8 mouse cellular contexts compared by ENCODE assay signal in genomic region chr2:35506311-35507190, GRCm38 (mm10). TPM values are rescaled to one million over a fixed set of nuclear protein-coding genes. Genes with fewer than 3 reads are reported as not detected.
DNase-seq lines count a peak whose midpoint lies in the region; ATAC-seq lines count a peak whose summit lies in the region.

No protein-coding gene starts in this region.

- peak; percentile 45; the same call in 1 of the 2 replicates for ATAC-seq in forebrain, embryonic 13.5 days
- peak; percentile 65 for ATAC-seq in monocyte, adult 5-6 weeks (replicated peaks; ENCODE audit: insufficient number of reproducible peaks, low FRiP score, low TSS enrichment, poor library complexity, severe bottlenecking)

- WGBS in forebrain, embryonic 13.5 days: 28% methylated on average over 6 of the region's 6 CpGs
- 59% methylated on average over 6 of the region's 6 CpGs for WGBS in forebrain, embryonic 10.5 days
- WGBS in limb, embryonic 10.5 days: 66% methylated on average over 6 of the region's 6 CpGs

- H3K9me3 ChIP-seq in forebrain, embryonic 13.5 days (replicated peaks): no peaks in the 10 kb centered on the region
- H3K9me3 ChIP-seq in forebrain, embryonic 10.5 days: no peaks in the 10 kb centered on the region
- H3K9me3 ChIP-seq in limb, embryonic 10.5 days (replicated peaks): no peaks in the 10 kb centered on the region

- H3K9ac ChIP-seq in forebrain, embryonic 13.5 days: no peak overlapping the region

- DNase-seq in forebrain, embryonic 10.5 days (ENCODE audit: extremely low spot score, low spot score): no peak
- peak; percentile 26 for DNase-seq in A20 (ENCODE audit: low read depth, low spot score)
- peak; percentile 27 to 52 for DNase-seq in frontal cortex, adult 2 months (ENCODE audit: extremely low spot score in 1 of 2, low spot score in 1 of 2)
- peak; percentile 39 for DNase-seq in limb, embryonic 10.5 days (ENCODE audit: low spot score)
- no peak for DNase-seq in cerebellum, postnatal 36 days
- DNase-seq in cerebellum, adult 9-10 months: no peak

- no peak overlapping the region for H3K4me2 ChIP-seq in forebrain, embryonic 13.5 days

- H3K27ac ChIP-seq in forebrain, embryonic 13.5 days: no peak overlapping the region
- H3K27ac ChIP-seq in forebrain, embryonic 10.5 days: no peak overlapping the region
- peak overlapping the region; percentile 77 for H3K27ac ChIP-seq in limb, embryonic 10.5 days

- no peaks in the 10 kb centered on the region for H3K27me3 ChIP-seq in forebrain, embryonic 13.5 days
- H3K27me3 ChIP-seq in forebrain, embryonic 10.5 days (ENCODE audit: poor library complexity, severe bottlenecking): no peaks in the 10 kb centered on the region
- no peaks in the 10 kb centered on the region for H3K27me3 ChIP-seq in limb, embryonic 10.5 days (ENCODE audit: low read depth, poor library complexity, severe bottlenecking)

- H3K4me3 ChIP-seq in forebrain, embryonic 13.5 days: no peak overlapping the region
- no peak overlapping the region for H3K4me3 ChIP-seq in forebrain, embryonic 10.5 days
- no peak overlapping the region for H3K4me3 ChIP-seq in limb, embryonic 10.5 days

- peaks cover 11% of the 10 kb centered on the region for H3K4me1 ChIP-seq in forebrain, embryonic 13.5 days
- peaks cover 66% of the 10 kb centered on the region for H3K4me1 ChIP-seq in forebrain, embryonic 10.5 days
- peaks cover 84% of the 10 kb centered on the region for H3K4me1 ChIP-seq in limb, embryonic 10.5 days

- no peaks in the 10 kb centered on the region for H3K36me3 ChIP-seq in forebrain, embryonic 13.5 days (ENCODE audit: poor library complexity, severe bottlenecking)
- H3K36me3 ChIP-seq in forebrain, embryonic 10.5 days (replicated peaks): no peaks in the 10 kb centered on the region
- no peaks in the 10 kb centered on the region for H3K36me3 ChIP-seq in limb, embryonic 10.5 days

RNA-seq across cellular contexts. Expression of gene Ggta1, which starts 43.5 kb away (rescaled TPM):
- polyA plus RNA-seq in forebrain, embryonic 13.5 days (2015; fragmentation: Nextera tagmentation; extraction: Ambion mirVana): 4.1 and 4.7 TPM in 2 replicates
- polyA plus RNA-seq in forebrain, embryonic 10.5 days (2016; fragmentation: Nextera tagmentation; extraction: Ambion mirVana): 6.4 TPM in 2 replicates
- polyA plus RNA-seq in frontal cortex, adult 2 months (2012; rRNA removed): 3.8 TPM in 2 replicates
- polyA plus RNA-seq in limb, embryonic 10.5 days (2016; fragmentation: Nextera tagmentation; extraction: Ambion mirVana): 6.5 and 6.6 TPM in 2 replicates
- 133 to 163 TPM (median 146 TPM) in 3 replicates for total RNA-seq in monocyte, adult 5-6 weeks (2017)

RNA-seq across cellular contexts. Expression of gene Dab2ip, which starts 51.5 kb away (rescaled TPM):
- polyA plus RNA-seq in forebrain, embryonic 13.5 days (2015; fragmentation: Nextera tagmentation; extraction: Ambion mirVana): 27.4 and 27.6 TPM in 2 replicates
- polyA plus RNA-seq in forebrain, embryonic 10.5 days (2016; fragmentation: Nextera tagmentation; extraction: Ambion mirVana): 22.0 and 23.3 TPM in 2 replicates
- polyA plus RNA-seq in frontal cortex, adult 2 months (2012; rRNA removed): 73.9 and 77.2 TPM in 2 replicates
- 44.0 and 49.7 TPM in 2 replicates for polyA plus RNA-seq in limb, embryonic 10.5 days (2016; fragmentation: Nextera tagmentation; extraction: Ambion mirVana)
- total RNA-seq in monocyte, adult 5-6 weeks (2017): 4.6 to 23.2 TPM (median 5.5 TPM) in 3 replicates

Comparison
In these comparisons a context has a peak if more than half of its experiments do, and no peak if none do; other contexts are left out.
1. DNase-seq: peak in A20 (single experiment), frontal cortex, adult 2 months (2 of 2) and limb, embryonic 10.5 days (single experiment); none in forebrain, embryonic 10.5 days (single experiment), cerebellum, postnatal 36 days (0 of 2) and cerebellum, adult 9-10 months (single experiment).